Mouse (Mus musculus) heart, embryonic 10.5 days (tissue): ENCODE measurements around the gene Fgfr2. TPM values are rescaled to one million over a fixed set of nuclear protein-coding genes. Genes with fewer than 3 reads are reported as not detected.

Experiments used
- DNase-seq: peaks from one replicate; pipeline ENCODE4 v3.0.0-alpha.2; 2017; ENCODE audit warnings: low spot score
- H3K27ac ChIP-seq: fragments of 300-500 bp; sonication (generic); 2 replicates; pipeline ENCODE4 v1.5.1; 2016; ENCODE audit warnings: mild to moderate bottlenecking
- H3K27me3 ChIP-seq: fragments of 300-500 bp; sonication (generic); 2 replicates; pipeline ENCODE4 v1.6.1; 2016; ENCODE audit warnings: mild to moderate bottlenecking; ENCODE audit not compliant: poor library complexity, insufficient read depth, severe bottlenecking
- H3K36me3 ChIP-seq: fragments of 300-500 bp; sonication (generic); 2 replicates; pipeline ENCODE4 v1.6.1; 2016; ENCODE audit warnings: mild to moderate bottlenecking, moderate library complexity
- H3K4me1 ChIP-seq: fragments of 300-500 bp; sonication (generic); 2 replicates; pipeline ENCODE4 v1.6.1; 2016; ENCODE audit warnings: mild to moderate bottlenecking
- H3K4me3 ChIP-seq: fragments of 300-500 bp; sonication (generic); 2 replicates; pipeline ENCODE4 v1.5.1; 2016; ENCODE audit warnings: mild to moderate bottlenecking, moderate library complexity
- H3K9me3 ChIP-seq: fragments of 300-500 bp; sonication (generic); 2 replicates; pipeline ENCODE4 v1.6.1; 2016; ENCODE audit warnings: mild to moderate bottlenecking, moderate library complexity
- WGBS: fragments of 180-500 bp; shearing (Covaris S2); methylation state at CpG from one replicate; pipeline ENCODE4 v1.1.7; 2016; 5-methylcytosine and 5-hydroxymethylcytosine counted together
- polyA plus RNA-seq: library from polyadenylated mRNA; unstranded; fragments of >200 nt; fragmentation: Nextera tagmentation; extraction: Ambion mirVana; gene quantifications from 2 replicates; pipeline ENCODE4 v1.2.1, GENCODE M21; 2016

Gene Fgfr2
- polyA plus RNA-seq, 1 experiment from 2014 or later, result 46.6 TPM

DNA sequence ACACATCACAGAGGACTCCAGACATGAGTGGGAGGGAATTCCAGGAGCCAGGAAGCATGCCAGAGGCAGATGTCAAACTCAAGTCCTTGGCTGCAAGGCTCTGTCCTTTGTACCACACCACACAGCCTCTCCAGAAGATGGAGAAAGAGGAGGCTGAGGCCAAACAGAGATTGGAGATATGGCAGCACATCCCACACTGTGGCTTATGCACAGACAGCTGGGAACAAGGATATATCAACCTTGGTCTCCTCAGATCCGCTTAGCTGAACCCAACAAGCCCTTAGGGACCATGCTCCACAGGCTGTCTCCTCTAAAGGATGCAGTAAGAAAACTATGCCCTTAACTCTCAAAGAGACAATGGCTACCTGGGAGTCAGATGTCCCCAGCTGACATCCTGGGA lies 751.3 kb downstream of the Fgfr2 start:
- H3K9me3 ChIP-seq, result no peaks in the 10 kb centered on the region
- no peak overlapping the region for H3K4me3 ChIP-seq
- DNase-seq, result no peak
- no peaks in the 10 kb centered on the region; the same call in 1 of the 2 replicates for H3K27me3 ChIP-seq
- H3K36me3 ChIP-seq, result no peaks in the 10 kb centered on the region
- WGBS, result 83% methylated on average over 1 of the region's 1 CpGs
- peaks cover 15% of the 10 kb centered on the region for H3K4me1 ChIP-seq
- H3K27ac ChIP-seq, result no peak overlapping the region

DNA sequence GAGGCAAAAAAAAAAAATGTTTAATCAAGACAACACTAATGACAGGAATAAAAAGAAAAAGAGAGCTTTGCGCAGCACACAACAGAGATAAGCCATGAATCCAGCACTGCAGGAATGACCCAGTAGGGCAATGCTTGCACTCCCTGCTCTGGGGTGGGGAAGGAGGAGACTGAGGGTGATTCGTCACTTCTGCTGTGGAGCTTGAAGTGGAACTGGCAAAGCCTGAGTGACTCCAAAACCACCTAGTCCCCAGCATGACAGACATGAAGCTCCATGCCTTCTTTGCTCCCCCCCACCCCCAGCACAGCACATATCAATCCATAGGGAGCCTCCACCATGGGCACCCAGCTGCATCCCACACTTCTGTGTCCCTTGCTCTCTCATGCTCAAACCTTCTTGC lies 753.4 kb downstream of the Fgfr2 start:
- H3K27me3 ChIP-seq, result no peaks in the 10 kb centered on the region; the same call in 1 of the 2 replicates
- peaks cover 24% of the 10 kb centered on the region for H3K4me1 ChIP-seq
- no peaks in the 10 kb centered on the region for H3K36me3 ChIP-seq
- H3K9me3 ChIP-seq, result no peaks in the 10 kb centered on the region
- no peak overlapping the region for H3K4me3 ChIP-seq
- DNase-seq, result no peak
- H3K27ac ChIP-seq, result no peak overlapping the region
- WGBS, result 75% methylated on average over 2 of the region's 2 CpGs

DNA sequence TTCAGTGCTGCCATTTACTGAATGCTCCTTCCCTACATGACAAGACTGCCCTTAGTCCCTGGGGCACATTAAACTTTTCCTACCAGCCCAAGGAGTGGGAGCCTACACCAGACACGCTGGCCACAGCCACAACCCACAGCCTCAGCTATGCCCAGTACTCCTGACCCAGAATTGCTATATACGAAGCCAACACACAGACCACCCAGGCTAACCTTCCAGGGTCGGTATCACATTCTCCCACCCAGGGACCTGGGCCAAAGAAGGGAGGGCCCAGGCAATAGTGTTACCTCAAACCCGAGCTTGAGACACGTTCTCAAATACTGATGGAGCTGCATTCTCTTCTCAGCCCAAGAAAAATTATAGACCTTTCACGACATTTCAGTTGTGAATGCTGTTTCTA lies 754.3 kb downstream of the Fgfr2 start:
- Histone ChIP-seq H3K4me1 (peaks cover 22% of the 10 kb centered on the region), H3K36me3 (no peaks in the 10 kb centered on the region), H3K4me3 (no peak overlapping the region), H3K27me3 (no peaks in the 10 kb centered on the region; the same call in 1 of the 2 replicates), H3K9me3 (no peaks in the 10 kb centered on the region), H3K27ac (no peak overlapping the region)
- WGBS, result 70% methylated on average over 6 of the region's 6 CpGs
- no peak for DNase-seq

DNA sequence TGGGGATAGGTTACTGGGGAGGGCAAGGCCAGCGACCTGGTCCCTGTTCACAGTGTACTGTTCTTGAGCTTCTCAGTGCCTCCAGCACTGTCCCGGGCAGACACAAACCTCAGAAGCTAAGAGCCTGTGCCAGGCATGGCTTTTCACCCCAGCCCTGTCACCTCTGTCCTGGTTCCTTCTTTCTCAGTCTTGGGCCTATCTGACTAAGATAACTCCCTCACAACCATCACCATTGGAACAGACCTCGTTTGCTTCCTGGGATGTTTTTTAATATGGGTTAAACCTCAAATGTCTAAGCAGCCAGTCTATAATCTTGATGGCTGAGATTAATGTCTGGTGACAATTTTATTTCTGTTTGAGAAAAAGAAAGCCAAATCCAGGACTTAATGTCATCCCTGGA lies 755.8 kb downstream of the Fgfr2 start:
- H3K36me3 ChIP-seq, result no peaks in the 10 kb centered on the region
- DNase-seq, result no peak
- H3K4me3 ChIP-seq, result no peak overlapping the region
- peaks cover 13% of the 10 kb centered on the region; the same call in 1 of the 2 replicates for H3K4me1 ChIP-seq
- no peaks in the 10 kb centered on the region; the same call in 1 of the 2 replicates for H3K27me3 ChIP-seq
- WGBS, result 70% methylated on average over 3 of the region's 3 CpGs
- no peaks in the 10 kb centered on the region for H3K9me3 ChIP-seq
- H3K27ac ChIP-seq, result no peak overlapping the region

DNA sequence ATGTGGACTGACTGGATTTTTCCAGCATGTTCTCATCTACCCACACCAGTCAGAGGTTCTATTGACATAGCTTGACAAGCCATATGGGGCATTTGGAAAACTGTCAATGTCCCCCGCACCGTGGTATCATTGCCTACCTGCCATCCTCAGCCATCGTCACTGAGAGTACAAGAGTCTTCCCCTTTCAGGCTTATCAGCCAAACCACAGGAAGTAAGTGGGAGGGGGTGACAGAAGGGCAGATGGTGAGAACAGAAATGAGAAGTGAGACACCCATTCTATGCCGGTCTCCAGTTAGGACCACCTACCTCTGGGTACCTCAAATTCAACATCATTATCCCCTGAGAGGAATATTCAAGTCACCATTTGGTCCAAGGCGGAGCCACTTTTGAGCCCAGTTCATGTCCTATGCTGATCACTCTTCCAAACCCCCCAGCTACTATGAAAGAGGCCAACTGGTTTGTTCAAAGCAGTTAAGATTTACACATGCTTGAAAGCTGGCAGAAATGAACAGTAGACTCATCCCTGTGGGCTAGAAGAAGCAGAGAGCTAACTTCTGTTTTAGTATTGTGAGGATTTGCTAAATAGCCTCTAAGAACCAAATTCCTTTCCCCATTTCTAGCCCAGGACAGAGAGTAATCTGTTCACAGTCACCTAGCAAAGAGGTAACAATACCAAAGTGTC lies 757.3 kb downstream of the Fgfr2 start:
- WGBS, result 37% methylated on average over 5 of the region's 5 CpGs

DNA sequence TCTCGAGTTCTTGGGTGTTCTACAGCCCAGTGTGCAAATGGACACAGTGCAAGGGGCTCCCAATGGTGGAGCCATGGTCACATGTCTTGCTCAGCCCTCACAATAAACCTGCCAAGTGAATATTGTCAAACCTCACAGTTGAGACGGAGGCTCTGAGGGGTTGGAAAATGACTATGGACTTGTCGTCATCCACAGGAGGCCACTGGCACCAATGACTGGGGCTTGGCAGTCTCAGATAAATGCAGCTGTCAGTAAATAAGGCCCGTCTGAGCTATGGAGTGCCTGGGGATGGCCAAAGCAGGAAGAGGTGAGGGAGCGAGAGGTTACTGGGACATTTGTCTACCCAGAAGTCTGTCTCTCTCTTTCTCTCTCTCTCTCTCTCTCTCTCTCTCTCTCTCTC lies 758.0 kb downstream of the Fgfr2 start:
- 71% methylated on average over 5 of the region's 5 CpGs for WGBS
- H3K27me3 ChIP-seq, result no peaks in the 10 kb centered on the region; the same call in 1 of the 2 replicates

More for the DNA sequence above, 757.3 kb downstream of the Fgfr2 start:
- H3K9me3 ChIP-seq, result no peaks in the 10 kb centered on the region
- DNase-seq, result no peak
- no peak overlapping the region for H3K27ac ChIP-seq
- no peaks in the 10 kb centered on the region for H3K36me3 ChIP-seq
- H3K4me3 ChIP-seq, result no peak overlapping the region
- peaks cover 9% of the 10 kb centered on the region; the same call in 1 of the 2 replicates for H3K4me1 ChIP-seq
- H3K27me3 ChIP-seq, result no peaks in the 10 kb centered on the region; the same call in 1 of the 2 replicates

DNA sequence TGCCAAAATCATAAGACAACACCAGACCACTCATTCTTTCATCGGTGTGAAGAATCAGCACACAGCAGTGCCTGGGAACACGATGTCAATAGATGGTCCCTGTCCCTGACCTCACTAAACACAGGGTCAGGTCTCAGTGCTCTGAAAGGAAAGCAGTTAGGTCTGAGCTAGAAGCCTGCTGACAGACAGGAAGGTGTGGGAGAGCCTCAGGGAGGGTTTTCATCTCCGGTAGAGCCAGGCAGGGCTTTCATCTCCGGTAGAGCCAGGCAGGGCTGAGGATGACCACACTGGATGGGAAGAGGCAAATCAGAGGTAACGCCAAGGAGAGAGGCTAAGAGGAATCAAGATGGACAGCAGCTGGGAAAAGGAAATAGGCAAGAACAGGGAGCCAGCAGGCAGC lies 758.6 kb downstream of the Fgfr2 start:
- Histone ChIP-seq H3K27ac (no peak overlapping the region), H3K4me1 (peaks cover 9% of the 10 kb centered on the region; the same call in 1 of the 2 replicates), H3K9me3 (no peaks in the 10 kb centered on the region), H3K27me3 (no peaks in the 10 kb centered on the region; the same call in 1 of the 2 replicates), H3K4me3 (no peak overlapping the region), H3K36me3 (no peaks in the 10 kb centered on the region)
- 39% methylated on average over 5 of the region's 5 CpGs for WGBS
- DNase-seq, result no peak

More for the DNA sequence above, 758.0 kb downstream of the Fgfr2 start:
- Histone ChIP-seq H3K4me1 (peaks cover 9% of the 10 kb centered on the region; the same call in 1 of the 2 replicates), H3K9me3 (no peaks in the 10 kb centered on the region), H3K4me3 (no peak overlapping the region), H3K36me3 (no peaks in the 10 kb centered on the region), H3K27ac (no peak overlapping the region)
- DNase-seq, result no peak

DNA sequence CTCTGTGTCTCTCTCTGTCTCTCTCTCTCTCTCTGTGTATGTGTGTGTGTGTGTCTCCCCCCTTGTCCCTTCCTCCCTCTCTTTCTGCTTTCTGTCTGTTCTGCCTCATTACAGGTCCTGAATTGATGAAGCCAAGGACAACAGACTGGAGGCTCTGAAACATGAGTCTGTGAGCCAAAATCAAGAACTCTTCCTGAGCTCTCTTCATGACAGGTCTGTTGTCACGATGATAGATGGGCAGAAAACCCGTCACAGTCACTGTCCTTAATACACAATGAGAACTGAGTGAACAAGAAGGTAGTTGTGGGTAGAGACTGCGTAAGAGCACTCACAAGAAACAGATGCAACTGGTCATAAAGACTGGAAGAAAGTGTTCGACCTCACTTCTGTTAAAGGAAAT lies 762.8 kb downstream of the Fgfr2 start:
- H3K4me3 ChIP-seq, result no peak overlapping the region
- H3K9me3 ChIP-seq, result no peaks in the 10 kb centered on the region
- H3K4me1 ChIP-seq, result peaks cover 11% of the 10 kb centered on the region; the same call in 1 of the 2 replicates
- peaks cover 5% of the 10 kb centered on the region; the same call in 1 of the 2 replicates for H3K27me3 ChIP-seq
- DNase-seq, result no peak
- WGBS, result 72% methylated on average over 4 of the region's 4 CpGs
- no peak overlapping the region for H3K27ac ChIP-seq
- no peaks in the 10 kb centered on the region for H3K36me3 ChIP-seq

DNA sequence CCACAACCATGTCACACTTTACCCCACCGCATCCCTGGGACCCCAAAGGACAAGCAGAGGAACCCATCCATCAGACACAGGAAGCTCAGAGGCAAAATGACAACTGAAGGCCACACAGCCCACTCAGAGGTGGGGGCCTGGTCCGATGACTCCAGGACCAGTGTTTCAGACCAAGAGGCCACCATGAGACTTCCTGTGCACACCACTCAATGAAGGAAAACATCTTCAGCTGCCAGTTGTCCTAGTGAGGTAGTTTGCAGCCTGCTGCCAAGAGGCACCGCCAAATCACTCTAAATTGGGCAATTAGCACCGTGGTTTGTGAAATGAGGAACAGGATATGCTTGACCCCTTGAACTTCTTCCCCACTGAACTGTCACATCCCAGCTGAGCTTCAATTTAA lies 764.4 kb downstream of the Fgfr2 start:
- Histone ChIP-seq H3K27ac (peak overlapping the region; percentile 44; the same call in 1 of the 2 replicates), H3K36me3 (no peaks in the 10 kb centered on the region)

DNA sequence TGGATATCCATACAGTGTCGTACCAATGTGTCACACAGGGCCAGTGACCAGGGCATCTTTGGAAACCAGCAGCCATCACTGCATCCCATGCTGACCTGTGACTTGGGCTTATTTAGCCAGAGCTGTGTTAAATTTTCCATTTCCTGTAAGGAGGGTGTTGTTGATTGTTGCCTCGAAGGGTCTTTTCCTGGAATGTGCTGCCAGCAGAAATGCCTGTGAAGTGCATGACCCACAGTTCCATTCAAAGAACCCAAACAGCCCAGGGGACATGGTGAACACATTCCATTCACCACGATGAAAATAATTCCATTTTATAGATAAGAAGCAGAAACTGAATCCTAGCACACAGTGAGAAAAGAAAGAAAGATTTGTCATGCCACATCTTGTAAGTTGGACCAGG lies 764.9 kb downstream of the Fgfr2 start:
- H3K27me3 ChIP-seq, result peaks cover 5% of the 10 kb centered on the region; the same call in 1 of the 2 replicates
- WGBS, result 54% methylated on average over 3 of the region's 3 CpGs
- no peaks in the 10 kb centered on the region for H3K9me3 ChIP-seq
- no peak for DNase-seq
- H3K36me3 ChIP-seq, result no peaks in the 10 kb centered on the region
- H3K4me1 ChIP-seq, result peaks cover 7% of the 10 kb centered on the region; the same call in 1 of the 2 replicates
- no peak overlapping the region for H3K4me3 ChIP-seq
- H3K27ac ChIP-seq, result no peak overlapping the region

More for the DNA sequence above, 764.4 kb downstream of the Fgfr2 start:
- Histone ChIP-seq H3K4me1 (peaks cover 7% of the 10 kb centered on the region; the same call in 1 of the 2 replicates), H3K9me3 (no peaks in the 10 kb centered on the region), H3K4me3 (no peak overlapping the region), H3K27me3 (peaks cover 5% of the 10 kb centered on the region; the same call in 1 of the 2 replicates)
- DNase-seq, result no peak
- WGBS, result 64% methylated on average over 4 of the region's 4 CpGs

DNA sequence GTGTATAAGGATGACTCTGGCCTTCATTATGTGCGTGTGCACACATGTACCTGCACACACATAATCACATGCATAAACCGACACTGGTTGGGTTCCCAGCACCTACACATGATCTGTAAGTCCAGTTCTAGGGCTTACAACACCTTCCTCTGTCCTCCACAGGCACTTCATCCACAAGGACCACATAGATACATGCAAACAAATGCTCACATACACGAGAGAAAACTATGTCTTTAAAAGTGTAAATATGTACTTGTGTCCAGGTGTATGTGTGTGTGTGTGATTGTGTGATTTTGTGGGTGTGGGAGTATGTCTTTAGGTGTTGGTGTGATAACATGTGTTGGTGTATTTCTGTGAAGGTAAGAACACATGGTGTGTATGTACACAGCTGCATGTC lies 765.3 kb downstream of the Fgfr2 start:
- no peaks in the 10 kb centered on the region for H3K9me3 ChIP-seq
- H3K4me1 ChIP-seq, result peaks cover 7% of the 10 kb centered on the region; the same call in 1 of the 2 replicates
- DNase-seq, result no peak
- H3K4me3 ChIP-seq, result no peak overlapping the region
- H3K36me3 ChIP-seq, result no peaks in the 10 kb centered on the region
- no peak overlapping the region for H3K27ac ChIP-seq
- peaks cover 5% of the 10 kb centered on the region; the same call in 1 of the 2 replicates for H3K27me3 ChIP-seq
- WGBS, result 81% methylated on average over 3 of the region's 3 CpGs

DNA sequence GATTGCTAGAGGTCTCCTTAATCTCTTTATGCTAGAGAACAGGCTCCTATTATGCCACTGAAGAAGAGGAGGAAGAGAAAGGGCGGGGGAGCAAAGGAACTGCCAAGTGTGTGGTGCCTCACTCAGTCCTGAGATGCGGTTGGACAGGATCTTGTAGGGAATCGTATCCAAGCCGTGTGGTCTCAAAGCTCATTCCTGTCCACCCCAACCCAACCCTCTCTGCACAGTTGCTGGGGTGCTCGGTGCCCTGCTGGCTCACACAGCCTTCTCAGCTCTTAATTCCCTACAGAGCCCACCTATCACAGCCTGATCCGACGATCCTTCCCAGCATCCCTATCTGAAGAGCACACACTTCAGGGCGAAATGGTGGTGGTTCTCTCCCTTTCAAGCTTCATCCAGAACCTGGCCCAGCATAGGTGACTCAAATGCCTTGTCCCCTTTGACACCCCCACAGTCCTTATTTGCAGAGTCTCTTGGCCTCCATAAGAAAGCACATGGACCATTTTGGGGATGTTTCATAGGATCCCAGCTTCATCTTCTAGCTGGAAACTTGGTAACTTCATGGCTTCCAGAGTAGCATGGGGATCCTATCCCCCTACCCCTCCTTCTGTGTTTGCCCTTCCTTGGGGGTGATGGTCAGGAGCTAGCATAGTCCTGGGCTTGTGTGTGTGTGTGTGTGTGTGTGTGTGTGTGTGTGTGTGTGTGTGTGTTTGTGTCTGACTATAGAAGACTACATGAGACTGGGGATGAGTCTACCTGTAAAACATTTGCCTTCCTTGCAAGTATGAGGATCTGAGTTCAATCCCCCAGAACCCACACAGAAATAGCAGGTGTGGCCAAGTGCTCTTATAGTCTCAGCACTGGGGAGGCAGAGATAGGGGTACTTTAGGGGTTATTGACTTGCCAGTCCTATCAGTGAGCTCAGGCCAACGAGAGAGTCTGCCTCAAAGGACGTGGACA lies 766.0 kb downstream of the Fgfr2 start:
- peaks cover 5% of the 10 kb centered on the region; the same call in 1 of the 2 replicates for H3K27me3 ChIP-seq
- H3K4me3 ChIP-seq, result no peak overlapping the region
- no peaks in the 10 kb centered on the region for H3K36me3 ChIP-seq
- no peak overlapping the region for H3K27ac ChIP-seq
- WGBS, result 62% methylated on average over 10 of the region's 10 CpGs
- DNase-seq, result no peak
- H3K4me1 ChIP-seq, result peaks cover 7% of the 10 kb centered on the region; the same call in 1 of the 2 replicates
- H3K9me3 ChIP-seq, result no peaks in the 10 kb centered on the region
